Mouse (Mus musculus) T-helper 2 cell (primary cell): ENCODE data around the gene Vmn1r54.
"Not testable (repeated sequence)": the region's sequence is repeated elsewhere in the genome, so short reads cannot be mapped to it uniquely, and the experiment has no call there.

Experiments
- in situ Hi-C: fragments of 300-600 bp; cut with MboI, MseI; formaldehyde crosslinking; loops from one replicate; pipeline ENCODE4 v1.15.1; 2025; ENCODE audit warnings: high pct_unique_total_duplicates

Gene Vmn1r54

GRCm38 (mm10) chr6:90246000-90246399 lies at the start of gene Vmn1r54:
Vmn1r54 (plus strand) TSS chr6:90246300.
- in situ Hi-C loops: no loop called here

GRCm38 (mm10) chr6:90202493-90202892 lies 43.6 kb upstream of the Vmn1r54 start, which contains the start of gene V1ra8:
V1ra8 (plus strand) TSS chr6:90202793.
- in situ Hi-C loops: not testable (repeated sequence)

GRCm38 (mm10) chr6:90224338-90224737 lies 21.8 kb upstream of the Vmn1r54 start, which contains the start of gene Vmn1r53:
Vmn1r53 (minus strand) TSS chr6:90224438.
- in situ Hi-C loops: no loop called here

GRCm38 (mm10) chr6:90232114-90232513 lies 14.0 kb upstream of the Vmn1r54 start:
- in situ Hi-C loops: not testable (repeated sequence)

- in situ Hi-C loops: no loop called here
Observed at GRCm38 (mm10) chr6:90232681-90233080, 13.4 kb upstream of the Vmn1r54 start.

- in situ Hi-C loops: no loop called here
Observed at GRCm38 (mm10) chr6:90244019-90244418, 2.1 kb upstream of the Vmn1r54 start.

- in situ Hi-C loops: no loop called here
Observed at GRCm38 (mm10) chr6:90288265-90288664, 42.2 kb downstream of the Vmn1r54 start.

GRCm38 (mm10) chr6:90300919-90301318 lies 54.8 kb downstream of the Vmn1r54 start, which contains the start of gene BC048671:
BC048671 (plus strand) TSS chr6:90301219.
- in situ Hi-C loops: no loop called here

GRCm38 (mm10) chr6:90306315-90306975 lies 60.3 kb downstream of the Vmn1r54 start:
- in situ Hi-C loops: no loop called here

GRCm38 (mm10) chr6:90308839-90309778 lies 63.0 kb downstream of the Vmn1r54 start:
- in situ Hi-C loops: no loop called here

GRCm38 (mm10) chr6:90315961-90316360 lies 69.9 kb downstream of the Vmn1r54 start:
- in situ Hi-C loops: no loop called here

GRCm38 (mm10) chr6:90317510-90318258 lies 71.6 kb downstream of the Vmn1r54 start:
- in situ Hi-C loops: no loop called here

- in situ Hi-C loops: no loop called here
Observed at GRCm38 (mm10) chr6:90319019-90319418, 72.9 kb downstream of the Vmn1r54 start.

GRCm38 (mm10) chr6:90319475-90320191 lies 73.5 kb downstream of the Vmn1r54 start:
- in situ Hi-C loops: no loop called here

GRCm38 (mm10) chr6:90320429-90320828 lies 74.3 kb downstream of the Vmn1r54 start:
- in situ Hi-C loops: no loop called here
